Mouse (Mus musculus) embryonic facial prominence, embryonic 13.5 days (tissue): ENCODE data around the gene Otop3. TPM values are rescaled to one million over a fixed set of nuclear protein-coding genes. Genes with fewer than 3 reads are reported as not detected.
A peak's percentile ranks its signal among the peaks of the same experiment; 100 is the strongest.

Source experiments
- ATAC-seq: fragments of 200-750 bp; cut with Nextera tagmentation; 2 replicates; pipeline ENCODE4 v1.8.0; 2017; ENCODE audit warnings: low read depth; ENCODE audit not compliant: insufficient number of reproducible peaks, insufficient read depth, low FRiP score, low TSS enrichment
- H3K27ac ChIP-seq: fragments of 300-500 bp; sonication (generic); 2 replicates; pipeline ENCODE4 v1.5.1; 2015; ENCODE audit warnings: moderate library complexity, mild to moderate bottlenecking, inconsistent platforms
- H3K27me3 ChIP-seq: fragments of 300-500 bp; sonication (generic); 2 replicates; pipeline ENCODE4 v1.6.1; 2015; ENCODE audit warnings: mild to moderate bottlenecking, inconsistent platforms
- H3K36me3 ChIP-seq: fragments of 300-500 bp; sonication (generic); 2 replicates; pipeline ENCODE4 v1.6.1; 2015; ENCODE audit warnings: mild to moderate bottlenecking, inconsistent platforms
- H3K4me1 ChIP-seq: fragments of 300-500 bp; sonication (generic); 2 replicates; pipeline ENCODE4 v1.6.1; 2015; ENCODE audit warnings: inconsistent platforms
- H3K4me2 ChIP-seq: fragments of 300-500 bp; sonication (generic); 2 replicates; pipeline ENCODE4 v1.6.1; 2015; ENCODE audit warnings: moderate library complexity, mild to moderate bottlenecking, inconsistent platforms
- H3K4me3 ChIP-seq: fragments of 300-500 bp; sonication (generic); 2 replicates; pipeline ENCODE4 v1.5.1; 2015; ENCODE audit warnings: mild to moderate bottlenecking, inconsistent platforms
- H3K9ac ChIP-seq: fragments of 300-500 bp; sonication (generic); 2 replicates; pipeline ENCODE4 v1.6.1; 2015; ENCODE audit warnings: mild to moderate bottlenecking, inconsistent platforms
- H3K9me3 ChIP-seq: fragments of 300-500 bp; sonication (generic); 2 replicates; pipeline ENCODE4 v1.6.1; 2016; ENCODE audit warnings: inconsistent platforms
- WGBS: fragments of 180-500 bp; shearing (Covaris S2); methylation state at CpG from one replicate; pipeline ENCODE4 v1.1.7; 2015; ENCODE audit warnings: mixed read lengths; 5-methylcytosine and 5-hydroxymethylcytosine counted together
- polyA plus RNA-seq: library from polyadenylated mRNA; unstranded; fragments of >200 nt; fragmentation: Nextera tagmentation; extraction: Ambion mirVana; gene quantifications from 2 replicates; pipeline ENCODE4 v1.2.1, GENCODE M21; 2015

The Otop3 gene
- polyA plus RNA-seq, 1 experiment from 2014 or later, result not detected

DNA sequence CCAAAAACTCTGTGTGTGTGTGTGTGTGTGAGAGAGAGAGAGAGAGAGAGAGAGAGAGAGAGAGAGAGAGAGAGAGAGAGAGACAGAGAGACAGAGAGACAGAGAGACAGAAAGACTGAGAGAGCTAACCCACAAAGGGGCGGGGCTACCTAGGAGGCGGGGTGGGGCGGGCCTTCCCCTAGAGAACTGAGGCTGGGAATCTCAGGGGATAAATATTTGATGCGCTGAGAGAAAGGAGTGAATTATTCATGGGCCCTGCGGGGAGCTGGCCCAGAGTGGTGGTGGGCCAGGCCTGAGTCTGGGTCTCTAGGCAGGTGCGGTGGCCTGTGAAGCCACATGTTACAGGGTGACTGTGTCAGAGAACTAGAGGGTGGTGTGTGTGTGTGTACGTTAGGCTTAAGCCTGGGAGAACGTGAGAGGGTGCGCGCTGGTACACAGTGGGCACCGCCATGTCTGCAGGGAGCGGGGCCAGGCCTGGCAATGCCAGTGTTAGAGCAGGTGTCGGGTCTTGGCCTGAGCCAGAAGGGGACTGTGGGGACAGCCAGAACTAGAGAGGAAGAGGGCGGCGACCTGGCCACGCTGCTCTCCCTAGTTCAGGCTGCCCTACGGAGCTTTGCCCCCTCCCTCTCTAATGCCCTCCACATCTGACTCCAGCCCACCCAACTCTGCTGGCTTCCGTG is 14.7 kb upstream of the Otop3 start:
- no peak overlapping the region for H3K27ac ChIP-seq
- no peaks in the 10 kb centered on the region for H3K9me3 ChIP-seq
- WGBS, result 3% methylated on average over 18 of the region's 18 CpGs
- no peak for ATAC-seq
- no peak overlapping the region for H3K4me3 ChIP-seq
- no peaks in the 10 kb centered on the region for H3K36me3 ChIP-seq
- peaks cover 100% of the 10 kb centered on the region for H3K27me3 ChIP-seq
- H3K4me2 ChIP-seq, result no peak overlapping the region
- peaks cover 12% of the 10 kb centered on the region; the same call in 1 of the 2 replicates for H3K4me1 ChIP-seq
- no peak overlapping the region for H3K9ac ChIP-seq

DNA sequence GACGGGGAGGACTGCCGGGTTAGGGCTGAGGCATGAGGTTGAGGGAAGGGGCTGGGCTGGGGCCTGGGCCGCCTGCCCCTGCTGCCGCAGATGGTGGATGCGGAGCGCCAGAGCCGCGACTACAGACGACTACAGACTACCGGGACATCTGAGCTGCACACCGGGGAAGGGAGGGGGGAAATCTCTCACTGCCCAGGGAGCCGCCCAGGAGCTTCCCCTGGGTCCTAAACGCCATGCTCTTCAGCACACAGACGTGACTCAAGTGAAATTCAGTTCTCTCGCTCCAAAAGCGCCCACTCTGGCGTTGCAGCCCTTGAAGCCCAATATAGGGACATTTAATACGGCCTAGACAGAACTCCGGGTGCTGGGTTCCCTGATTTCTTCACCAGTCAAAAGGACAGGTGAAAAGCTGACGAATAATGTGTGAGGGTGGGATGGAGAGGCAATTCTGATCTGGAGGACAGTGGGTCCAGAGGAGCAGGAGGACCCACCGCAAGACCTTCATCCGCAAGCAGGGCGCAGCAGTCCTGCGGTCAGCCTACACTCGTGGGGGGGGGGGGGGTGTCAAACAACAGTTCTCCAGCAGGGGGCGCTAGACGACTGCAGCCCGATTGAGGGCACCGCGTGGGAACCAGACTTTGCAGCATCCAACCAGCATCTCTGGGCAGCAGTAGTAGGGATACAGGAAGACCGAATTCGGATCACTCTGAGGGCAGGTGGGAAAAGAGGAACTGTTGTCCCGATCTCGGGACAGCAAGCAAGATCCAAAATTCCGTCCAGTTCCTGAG is 12.4 kb upstream of the Otop3 start, which contains the start of gene Ush1g:
Ush1g (minus strand) TSS at position 136 of the 788 bp plus-strand sequence.
- H3K4me2 ChIP-seq, result peak within 1 kb of the TSS; percentile 39
- no peak for ATAC-seq
- peak within 1 kb of the TSS; percentile 26 for H3K4me3 ChIP-seq

DNA sequence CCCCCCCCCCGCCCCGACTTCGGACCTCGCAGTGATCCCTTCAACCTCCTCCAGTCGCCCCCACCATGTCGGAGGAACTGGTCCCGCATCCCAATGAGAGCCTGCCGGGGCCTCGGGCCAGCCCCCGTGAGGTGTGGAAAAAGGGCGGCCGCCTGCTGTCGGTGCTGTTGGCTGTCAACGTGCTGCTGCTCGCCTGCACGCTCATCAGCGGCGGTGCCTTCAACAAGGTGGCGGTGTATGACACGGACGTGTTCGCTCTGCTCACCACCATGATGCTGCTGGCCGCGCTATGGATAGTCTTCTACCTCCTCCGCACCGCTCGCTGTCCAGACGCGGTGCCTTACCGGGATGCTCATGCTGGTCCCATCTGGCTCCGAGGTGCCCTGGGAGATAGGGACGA is 11.2 kb upstream of the Otop3 start:
- no peak overlapping the region for H3K4me3 ChIP-seq
- no peak for ATAC-seq
- no peak overlapping the region for H3K9ac ChIP-seq
- H3K27ac ChIP-seq, result no peak overlapping the region
- WGBS, result 24% methylated on average over 32 of the region's 32 CpGs
- H3K9me3 ChIP-seq, result no peaks in the 10 kb centered on the region
- no peaks in the 10 kb centered on the region for H3K36me3 ChIP-seq
- peaks cover 12% of the 10 kb centered on the region; the same call in 1 of the 2 replicates for H3K4me1 ChIP-seq
- H3K4me2 ChIP-seq, result no peak overlapping the region
- peaks cover 93% of the 10 kb centered on the region for H3K27me3 ChIP-seq

More for the DNA sequence above, 12.4 kb upstream of the Otop3 start, which contains the start of gene Ush1g:
- 3% methylated on average over 35 of the region's 35 CpGs for WGBS
- H3K27ac ChIP-seq, result no peak within 1 kb of the TSS
- peak within 1 kb of the TSS; percentile 49; the same call in 1 of the 2 replicates for H3K9ac ChIP-seq
- H3K4me1 ChIP-seq, result peaks cover 12% of the 10 kb centered on the region; the same call in 1 of the 2 replicates
- peaks cover 97% of the 10 kb centered on the region for H3K27me3 ChIP-seq
- H3K36me3 ChIP-seq, result no peaks in the 10 kb centered on the region
- no peaks in the 10 kb centered on the region for H3K9me3 ChIP-seq

DNA sequence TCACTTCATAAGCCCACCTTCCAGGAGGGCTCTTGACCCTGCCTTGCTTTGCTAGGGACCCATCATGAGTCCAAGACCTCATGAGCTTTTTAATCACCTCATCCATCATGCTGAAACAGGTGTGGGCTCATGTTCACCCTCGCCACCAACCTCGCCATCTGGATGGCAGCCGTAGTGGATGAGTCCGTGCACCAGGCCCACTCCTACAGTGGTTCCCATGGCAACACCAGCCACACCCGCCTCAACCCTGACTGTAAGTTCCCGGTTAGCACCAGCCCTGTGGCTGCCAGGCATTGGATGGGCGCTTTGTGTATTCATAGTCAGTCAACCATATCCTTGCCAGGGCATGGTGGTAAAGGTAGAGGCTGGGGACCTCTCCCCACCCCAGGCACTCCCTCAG is 7.8 kb upstream of the Otop3 start:
- ATAC-seq, result no peak
- peaks cover 87% of the 10 kb centered on the region for H3K27me3 ChIP-seq
- H3K9me3 ChIP-seq, result no peaks in the 10 kb centered on the region
- no peak overlapping the region for H3K4me3 ChIP-seq
- no peak overlapping the region for H3K4me2 ChIP-seq
- no peaks in the 10 kb centered on the region for H3K36me3 ChIP-seq
- no peak overlapping the region for H3K9ac ChIP-seq
- 69% methylated on average over 7 of the region's 7 CpGs for WGBS
- peaks cover 5% of the 10 kb centered on the region; the same call in 1 of the 2 replicates for H3K4me1 ChIP-seq
- H3K27ac ChIP-seq, result no peak overlapping the region

GRCm38 (mm10) chr11:115329339-115329738 is 5.2 kb upstream of the Otop3 start:
- ATAC-seq, result no peak

DNA sequence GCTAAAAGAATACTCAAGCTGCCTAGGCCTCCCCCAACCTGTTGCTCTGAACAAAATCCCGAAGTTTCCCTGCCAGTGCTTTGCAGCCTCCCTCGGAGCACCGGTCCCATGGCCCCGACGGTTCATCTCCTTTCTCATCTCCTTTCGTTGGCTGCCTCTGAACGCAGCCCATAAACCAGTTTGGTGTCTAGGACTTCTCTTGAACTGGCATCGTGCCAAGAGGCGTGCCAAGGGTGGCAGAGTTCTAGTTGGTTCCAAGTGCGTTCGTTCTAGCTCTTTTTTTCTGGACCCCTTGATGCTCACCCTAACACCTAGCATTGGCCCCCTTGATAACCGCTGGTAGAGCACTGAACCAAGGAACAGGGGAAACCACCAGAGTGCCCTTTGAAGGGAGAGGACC is 692 bp downstream of the Otop3 start:
- H3K36me3 ChIP-seq, result no peaks in the 10 kb centered on the region
- H3K27me3 ChIP-seq, result peaks cover 87% of the 10 kb centered on the region
- no peak overlapping the region for H3K4me3 ChIP-seq
- H3K4me2 ChIP-seq, result no peak overlapping the region
- no peak overlapping the region for H3K27ac ChIP-seq
- H3K4me1 ChIP-seq, result peaks cover 8% of the 10 kb centered on the region
- H3K9ac ChIP-seq, result no peak overlapping the region
- ATAC-seq, result no peak
- H3K9me3 ChIP-seq, result no peaks in the 10 kb centered on the region
- 56% methylated on average over 12 of the region's 12 CpGs for WGBS

More at GRCm38 (mm10) chr11:115329339-115329738, 5.2 kb upstream of the Otop3 start:
- peaks cover 1% of the 10 kb centered on the region for H3K4me1 ChIP-seq
- H3K4me3 ChIP-seq, result no peak overlapping the region
- H3K36me3 ChIP-seq, result no peaks in the 10 kb centered on the region
- no peak overlapping the region for H3K27ac ChIP-seq
- H3K9ac ChIP-seq, result no peak overlapping the region
- H3K4me2 ChIP-seq, result no peak overlapping the region
- 68% methylated on average over 15 of the region's 15 CpGs for WGBS
- H3K9me3 ChIP-seq, result no peaks in the 10 kb centered on the region
- H3K27me3 ChIP-seq, result peaks cover 87% of the 10 kb centered on the region

DNA sequence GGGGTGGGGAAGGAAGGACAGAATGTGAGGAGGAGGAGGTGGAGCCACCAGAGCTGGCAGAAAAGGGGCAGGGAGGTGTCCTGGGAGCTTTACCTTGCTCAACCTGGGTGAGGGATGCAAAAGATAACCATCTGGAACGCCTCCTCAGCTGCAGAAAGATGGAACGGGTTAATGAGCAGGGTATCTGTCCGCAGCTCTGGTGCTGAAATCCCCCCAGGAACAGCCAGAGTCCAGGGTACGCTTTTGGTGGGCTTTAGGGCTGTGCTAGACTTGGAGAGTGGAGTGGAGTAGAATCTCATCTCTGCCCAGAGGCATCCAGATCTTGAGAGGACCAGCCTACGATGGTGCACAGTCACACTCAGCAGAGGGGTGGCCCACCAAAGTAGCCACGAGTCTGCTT is 1.6 kb downstream of the Otop3 start:
- no peak for ATAC-seq
- peaks cover 88% of the 10 kb centered on the region for H3K27me3 ChIP-seq
- H3K27ac ChIP-seq, result no peak overlapping the region
- WGBS, result 19% methylated on average over 6 of the region's 6 CpGs
- no peak overlapping the region for H3K9ac ChIP-seq
- no peaks in the 10 kb centered on the region for H3K9me3 ChIP-seq
- H3K4me1 ChIP-seq, result peaks cover 8% of the 10 kb centered on the region
- H3K4me3 ChIP-seq, result no peak overlapping the region
- H3K4me2 ChIP-seq, result no peak overlapping the region
- no peaks in the 10 kb centered on the region for H3K36me3 ChIP-seq

GRCm38 (mm10) chr11:115337350-115337749 is 2.8 kb downstream of the Otop3 start:
- Histone ChIP-seq H3K27ac (no peak overlapping the region), H3K27me3 (peaks cover 75% of the 10 kb centered on the region), H3K4me1 (peaks cover 8% of the 10 kb centered on the region), H3K9me3 (no peaks in the 10 kb centered on the region), H3K4me3 (no peak overlapping the region), H3K4me2 (no peak overlapping the region), H3K36me3 (no peaks in the 10 kb centered on the region), H3K9ac (no peak overlapping the region)
- ATAC-seq, result no peak
- 50% methylated on average over 3 of the region's 3 CpGs for whole genome bisulfite sequencing

- 48% methylated on average over 1 of the region's 1 CpGs for WGBS
- H3K9me3 ChIP-seq, result no peaks in the 10 kb centered on the region
- no peak overlapping the region for H3K4me2 ChIP-seq
- H3K27ac ChIP-seq, result no peak overlapping the region
- H3K27me3 ChIP-seq, result peaks cover 71% of the 10 kb centered on the region
- peaks cover 8% of the 10 kb centered on the region for H3K4me1 ChIP-seq
- ATAC-seq, result no peak
- H3K4me3 ChIP-seq, result no peak overlapping the region
- no peaks in the 10 kb centered on the region for H3K36me3 ChIP-seq
- H3K9ac ChIP-seq, result no peak overlapping the region
Measured at GRCm38 (mm10) chr11:115337826-115338225, 3.3 kb downstream of the Otop3 start.

GRCm38 (mm10) chr11:115341246-115341645 is 6.7 kb downstream of the Otop3 start:
- Histone ChIP-seq H3K4me2 (no peak overlapping the region), H3K4me3 (no peak overlapping the region), H3K4me1 (peaks cover 18% of the 10 kb centered on the region), H3K9ac (no peak overlapping the region), H3K9me3 (no peaks in the 10 kb centered on the region), H3K27me3 (peaks cover 54% of the 10 kb centered on the region), H3K36me3 (no peaks in the 10 kb centered on the region), H3K27ac (no peak overlapping the region)
- 63% methylated on average over 2 of the region's 2 CpGs for WGBS
- no peak for ATAC-seq

GRCm38 (mm10) chr11:115341866-115342265 is 7.3 kb downstream of the Otop3 start:
- H3K4me2 ChIP-seq, result no peak overlapping the region
- no peaks in the 10 kb centered on the region for H3K36me3 ChIP-seq
- peaks cover 24% of the 10 kb centered on the region for H3K4me1 ChIP-seq
- no peak overlapping the region for H3K4me3 ChIP-seq
- no peak overlapping the region for H3K9ac ChIP-seq
- H3K9me3 ChIP-seq, result no peaks in the 10 kb centered on the region
- no peak for ATAC-seq
- no peak overlapping the region for H3K27ac ChIP-seq
- peaks cover 52% of the 10 kb centered on the region for H3K27me3 ChIP-seq
- 65% methylated on average over 6 of the region's 6 CpGs for WGBS

DNA sequence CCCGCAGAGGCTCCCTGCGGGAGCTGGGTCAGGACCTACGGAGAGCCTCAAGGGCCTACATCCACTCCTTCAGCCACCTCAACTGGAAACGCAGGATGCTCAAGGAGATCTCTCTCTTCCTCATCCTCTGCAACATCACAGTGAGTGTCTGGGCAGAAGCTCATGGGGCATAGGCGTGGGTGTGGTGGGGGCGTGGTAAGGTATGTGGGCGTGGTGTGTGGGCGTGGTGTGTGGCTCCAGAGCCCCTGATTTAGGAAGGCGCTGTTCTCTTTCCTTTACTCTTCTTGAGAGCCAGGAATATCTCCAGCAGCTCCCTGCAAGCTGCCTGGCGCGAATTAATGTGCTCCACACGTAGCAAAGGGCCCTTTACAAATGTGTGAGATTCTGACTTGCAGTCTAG is 10.4 kb downstream of the Otop3 start:
- Histone ChIP-seq H3K27me3 (peaks cover 39% of the 10 kb centered on the region), H3K4me1 (peaks cover 26% of the 10 kb centered on the region), H3K27ac (no peak overlapping the region), H3K9ac (no peak overlapping the region), H3K4me3 (no peak overlapping the region), H3K4me2 (no peak overlapping the region), H3K36me3 (no peaks in the 10 kb centered on the region), H3K9me3 (no peaks in the 10 kb centered on the region)
- no peak for ATAC-seq
- 10% methylated on average over 12 of the region's 12 CpGs for WGBS
